Mouse (Mus musculus) neural tube, embryonic 12.5 days (tissue): Measurements from ENCODE around the gene Gtpbp3. TPM values are rescaled to one million over a fixed set of nuclear protein-coding genes. Genes with fewer than 3 reads are reported as not detected.

Source experiments
- ATAC-seq: fragments of 200-750 bp; cut with Nextera tagmentation; 2 replicates; pipeline ENCODE4 v1.8.0; 2017; ENCODE audit warnings: low read depth, mild to moderate bottlenecking, moderate TSS enrichment, moderate library complexity; ENCODE audit not compliant: low FRiP score
- H3K27ac ChIP-seq: fragments of 300-500 bp; sonication (generic); 2 replicates; pipeline ENCODE4 v1.5.1; 2016
- H3K27me3 ChIP-seq: fragments of 300-500 bp; sonication (generic); replicated peaks from 2 replicates; pipeline ENCODE4 v1.6.1; 2016; ENCODE audit warnings: mild to moderate bottlenecking
- H3K36me3 ChIP-seq: fragments of 300-500 bp; sonication (generic); 2 replicates; pipeline ENCODE4 v1.6.1; 2016; ENCODE audit warnings: mild to moderate bottlenecking
- H3K4me1 ChIP-seq: fragments of 300-500 bp; sonication (generic); 2 replicates; pipeline ENCODE4 v1.6.1; 2016
- H3K4me2 ChIP-seq: fragments of 300-500 bp; sonication (generic); replicated peaks from 2 replicates; pipeline ENCODE4 v1.6.1; 2016; ENCODE audit warnings: mild to moderate bottlenecking
- H3K4me3 ChIP-seq: fragments of 300-500 bp; sonication (generic); 2 replicates; pipeline ENCODE4 v1.5.1; 2016
- H3K9ac ChIP-seq: fragments of 300-500 bp; sonication (generic); 2 replicates; pipeline ENCODE4 v1.6.1; 2016; ENCODE audit warnings: mild to moderate bottlenecking
- H3K9me3 ChIP-seq: fragments of 300-500 bp; sonication (generic); 2 replicates; pipeline ENCODE4 v1.6.1; 2016; ENCODE audit warnings: mild to moderate bottlenecking
- WGBS: fragments of 180-500 bp; shearing (Covaris S2); methylation state at CpG from one replicate; pipeline ENCODE4 v1.1.7; 2016; 5-methylcytosine and 5-hydroxymethylcytosine counted together
- polyA plus RNA-seq: library from polyadenylated mRNA; unstranded; fragments of >200 nt; fragmentation: Nextera tagmentation; extraction: Ambion mirVana; gene quantifications from 2 replicates; pipeline ENCODE4 v1.2.1, GENCODE M21; 2016

The Gtpbp3 gene
- polyA plus RNA-seq, 1 experiment from 2014 or later, result 13.6 TPM

- peak overlapping the region; percentile 87 for H3K4me3 ChIP-seq
- H3K4me1 ChIP-seq, result peaks cover 35% of the 10 kb centered on the region
- 0 out of 2 replicates have a peak overlapping the region, but pooled peaks have one; percentile 44 for H3K27ac ChIP-seq
- 4% methylated on average over 16 of the region's 16 CpGs for WGBS
- no peaks in the 10 kb centered on the region for H3K27me3 ChIP-seq
- no peaks in the 10 kb centered on the region for H3K9me3 ChIP-seq
- H3K36me3 ChIP-seq, result peaks cover 34% of the 10 kb centered on the region
- peak overlapping the region; percentile 85 for H3K9ac ChIP-seq
- ATAC-seq, result peak; percentile 8; the same call in 1 of the 2 replicates
- H3K4me2 ChIP-seq, result peak overlapping the region; percentile 92
These were observed 25.1 kb upstream of the Gtpbp3 start for GRCm38 (mm10) chr8:71462786-71463185.

- H3K36me3 ChIP-seq, result peaks cover 27% of the 10 kb centered on the region
- H3K27me3 ChIP-seq, result no peaks in the 10 kb centered on the region
- H3K4me1 ChIP-seq, result peaks cover 35% of the 10 kb centered on the region
- H3K27ac ChIP-seq, result peak within 1 kb of the TSS; percentile 53
- H3K4me2 ChIP-seq, result peak within 1 kb of the TSS; percentile 92
- H3K9me3 ChIP-seq, result no peaks in the 10 kb centered on the region
- WGBS, result under 1% methylated on average over 55 of the region's 55 CpGs
- ATAC-seq, result peak; percentile 81
- H3K4me3 ChIP-seq, result peak within 1 kb of the TSS; percentile 87
- H3K9ac ChIP-seq, result peak within 1 kb of the TSS; percentile 85
These were observed 24.5 kb upstream of the Gtpbp3 start, which contains the start of gene Abhd8 for GRCm38 (mm10) chr8:71463188-71464033. TSS of gene Abhd8 (minus strand) at chr8:71463655.

- H3K36me3 ChIP-seq, result peaks cover 15% of the 10 kb centered on the region
- H3K4me3 ChIP-seq, result peak within 1 kb of the TSS; percentile 87
- peak within 1 kb of the TSS; percentile 92 for H3K4me2 ChIP-seq
- H3K9me3 ChIP-seq, result no peaks in the 10 kb centered on the region
- H3K9ac ChIP-seq, result peak within 1 kb of the TSS; percentile 85
- WGBS, result under 1% methylated on average over 59 of the region's 59 CpGs
- H3K4me1 ChIP-seq, result peaks cover 37% of the 10 kb centered on the region
- peak; percentile 74 for ATAC-seq
- peak within 1 kb of the TSS; percentile 53 for H3K27ac ChIP-seq
- H3K27me3 ChIP-seq, result no peaks in the 10 kb centered on the region
These were observed 23.1 kb upstream of the Gtpbp3 start, which contains the start of gene Mrpl34 for GRCm38 (mm10) chr8:71464513-71465500. TSS of gene Mrpl34 (plus strand) at chr8:71464959.

- Histone ChIP-seq H3K27ac (no peak overlapping the region), H3K9me3 (no peaks in the 10 kb centered on the region), H3K4me3 (peak overlapping the region; percentile 57), H3K4me1 (peaks cover 46% of the 10 kb centered on the region), H3K4me2 (peak overlapping the region; percentile 92), H3K27me3 (no peaks in the 10 kb centered on the region), H3K9ac (peak overlapping the region; percentile 78; the same call in 1 of the 2 replicates), H3K36me3 (peaks cover 10% of the 10 kb centered on the region)
- no peak for ATAC-seq
- WGBS, result 86% methylated on average over 8 of the region's 8 CpGs
These were observed 22.2 kb upstream of the Gtpbp3 start for GRCm38 (mm10) chr8:71465733-71466132.

GRCm38 (mm10) chr8:71466198-71466597 is 21.7 kb upstream of the Gtpbp3 start:
- H3K4me2 ChIP-seq, result no peak overlapping the region
- no peak for ATAC-seq
- H3K4me3 ChIP-seq, result no peak overlapping the region
- H3K27me3 ChIP-seq, result no peaks in the 10 kb centered on the region
- H3K36me3 ChIP-seq, result peaks cover 7% of the 10 kb centered on the region
- 94% methylated on average over 5 of the region's 5 CpGs for WGBS
- H3K9ac ChIP-seq, result no peak overlapping the region
- H3K4me1 ChIP-seq, result peaks cover 48% of the 10 kb centered on the region
- H3K9me3 ChIP-seq, result no peaks in the 10 kb centered on the region
- H3K27ac ChIP-seq, result no peak overlapping the region

GRCm38 (mm10) chr8:71467201-71467600 is 20.7 kb upstream of the Gtpbp3 start:
- Histone ChIP-seq H3K4me2 (no peak overlapping the region), H3K4me1 (peaks cover 39% of the 10 kb centered on the region), H3K36me3 (peaks cover 12% of the 10 kb centered on the region), H3K27ac (no peak overlapping the region), H3K9ac (no peak overlapping the region), H3K4me3 (no peak overlapping the region), H3K9me3 (no peaks in the 10 kb centered on the region), H3K27me3 (no peaks in the 10 kb centered on the region)
- WGBS, result 95% methylated on average over 2 of the region's 2 CpGs
- no peak for ATAC-seq

GRCm38 (mm10) chr8:71468001-71468400 is 19.9 kb upstream of the Gtpbp3 start:
- WGBS, result 97% methylated on average over 1 of the region's 1 CpGs
- no peak for ATAC-seq
- H3K9ac ChIP-seq, result no peak overlapping the region
- no peak overlapping the region for H3K4me2 ChIP-seq
- H3K27me3 ChIP-seq, result no peaks in the 10 kb centered on the region
- H3K4me3 ChIP-seq, result no peak overlapping the region
- H3K36me3 ChIP-seq, result peaks cover 20% of the 10 kb centered on the region
- no peaks in the 10 kb centered on the region for H3K9me3 ChIP-seq
- no peak overlapping the region for H3K27ac ChIP-seq
- H3K4me1 ChIP-seq, result peaks cover 32% of the 10 kb centered on the region

GRCm38 (mm10) chr8:71468916-71469315 is 19.0 kb upstream of the Gtpbp3 start, which contains the start of gene Dda1:
TSS of gene Dda1 (plus strand) at chr8:71469199.
- Histone ChIP-seq H3K27me3 (no peaks in the 10 kb centered on the region), H3K4me1 (peaks cover 29% of the 10 kb centered on the region), H3K4me3 (peak within 1 kb of the TSS; percentile 84), H3K9ac (peak within 1 kb of the TSS; percentile 84), H3K36me3 (peaks cover 29% of the 10 kb centered on the region), H3K9me3 (no peaks in the 10 kb centered on the region), H3K27ac (peak within 1 kb of the TSS; percentile 50), H3K4me2 (peak within 1 kb of the TSS; percentile 76)
- ATAC-seq, result peak; percentile 85
- under 1% methylated on average over 48 of the region's 52 CpGs for WGBS

GRCm38 (mm10) chr8:71469411-71469810 is 18.5 kb upstream of the Gtpbp3 start:
- peak; percentile 58 for ATAC-seq
- Histone ChIP-seq H3K27me3 (no peaks in the 10 kb centered on the region), H3K9ac (peak overlapping the region; percentile 84), H3K4me3 (peak overlapping the region; percentile 84), H3K4me1 (peaks cover 24% of the 10 kb centered on the region), H3K9me3 (no peaks in the 10 kb centered on the region), H3K27ac (peak overlapping the region; percentile 50), H3K4me2 (peak overlapping the region; percentile 76), H3K36me3 (peaks cover 34% of the 10 kb centered on the region)
- under 1% methylated on average over 24 of the region's 24 CpGs for WGBS

- Histone ChIP-seq H3K27me3 (no peaks in the 10 kb centered on the region), H3K9ac (peak overlapping the region; percentile 84; the same call in 1 of the 2 replicates), H3K9me3 (no peaks in the 10 kb centered on the region), H3K4me2 (peak overlapping the region; percentile 76), H3K4me3 (peak overlapping the region; percentile 84), H3K4me1 (peaks cover 22% of the 10 kb centered on the region), H3K36me3 (peaks cover 43% of the 10 kb centered on the region), H3K27ac (no peak overlapping the region)
- no peak for ATAC-seq
- 94% methylated on average over 3 of the region's 3 CpGs for WGBS
These were observed 17.6 kb upstream of the Gtpbp3 start for GRCm38 (mm10) chr8:71470146-71470912.

GRCm38 (mm10) chr8:71470913-71471255 is 17.0 kb upstream of the Gtpbp3 start:
- H3K9ac ChIP-seq, result no peak overlapping the region
- peaks cover 44% of the 10 kb centered on the region for H3K36me3 ChIP-seq
- no peak overlapping the region for H3K27ac ChIP-seq
- WGBS, result 86% methylated on average over 5 of the region's 5 CpGs
- H3K27me3 ChIP-seq, result no peaks in the 10 kb centered on the region
- H3K4me2 ChIP-seq, result peak overlapping the region; percentile 76; the same call in 1 of the 2 replicates
- H3K4me1 ChIP-seq, result peaks cover 22% of the 10 kb centered on the region
- no peak for ATAC-seq
- no peaks in the 10 kb centered on the region for H3K9me3 ChIP-seq
- H3K4me3 ChIP-seq, result no peak overlapping the region
